Mouse (Mus musculus): ENCODE data around the gene Kcnk15. TPM values are rescaled to one million over a fixed set of nuclear protein-coding genes. Genes with fewer than 3 reads are reported as not detected.

Gene Kcnk15
- total RNA-seq, 2 experiments from 2014 or later: not detected

Other genes starting within 250 kb of the Kcnk15 start
- gene Serinc3, start 208.5 kb upstream of the Kcnk15 start, total RNA-seq (2021): 100 to 1,000 TPM; 103 to 119 TPM
- 100 to 1,000 TPM; 113 to 126 TPM for gene Pkig, start 195.3 kb upstream of the Kcnk15 start, total RNA-seq (2021)
- gene Ada, start 103.4 kb upstream of the Kcnk15 start, total RNA-seq (2021): under 1 TPM; 0.26 to 0.43 TPM
- gene Ccn5, start 32.8 kb upstream of the Kcnk15 start, total RNA-seq (2021): under 1 TPM; 0.82 to 0.95 TPM
- 1 to 10 TPM; 1.4 to 3.2 TPM for gene Rims4, start 65.0 kb downstream of the Kcnk15 start, total RNA-seq (2021)
- gene Ywhab, start 141.3 kb downstream of the Kcnk15 start, total RNA-seq (2021): 10 to 100 TPM; 39.3 to 42.4 TPM
- gene Pabpc1l, start 171.8 kb downstream of the Kcnk15 start, total RNA-seq (2021): under 1 TPM in 1 of 2 experiments, not detected in 1; 0.62 TPM
- gene Stk4, start 216.7 kb downstream of the Kcnk15 start, total RNA-seq (2021): 1 to 10 TPM; 8.3 to 9.2 TPM
- 10 to 100 TPM; 15.8 to 16.3 TPM for gene Tomm34, start 217.5 kb downstream of the Kcnk15 start, total RNA-seq (2021)